Mouse (Mus musculus) MEL-GATA-1-ER (cell line): ENCODE data around the gene Cs.
"Not testable (repeated sequence)": the region's sequence is repeated elsewhere in the genome, so short reads cannot be mapped to it uniquely, and the experiment has no call there.

ENCODE experiments used
- DNase-seq: peaks from one replicate; pipeline ENCODE4 v3.0.0-alpha.2; 2012; ENCODE audit warnings: low read depth; ENCODE audit errors: extremely low read depth

The Cs gene

DNA sequence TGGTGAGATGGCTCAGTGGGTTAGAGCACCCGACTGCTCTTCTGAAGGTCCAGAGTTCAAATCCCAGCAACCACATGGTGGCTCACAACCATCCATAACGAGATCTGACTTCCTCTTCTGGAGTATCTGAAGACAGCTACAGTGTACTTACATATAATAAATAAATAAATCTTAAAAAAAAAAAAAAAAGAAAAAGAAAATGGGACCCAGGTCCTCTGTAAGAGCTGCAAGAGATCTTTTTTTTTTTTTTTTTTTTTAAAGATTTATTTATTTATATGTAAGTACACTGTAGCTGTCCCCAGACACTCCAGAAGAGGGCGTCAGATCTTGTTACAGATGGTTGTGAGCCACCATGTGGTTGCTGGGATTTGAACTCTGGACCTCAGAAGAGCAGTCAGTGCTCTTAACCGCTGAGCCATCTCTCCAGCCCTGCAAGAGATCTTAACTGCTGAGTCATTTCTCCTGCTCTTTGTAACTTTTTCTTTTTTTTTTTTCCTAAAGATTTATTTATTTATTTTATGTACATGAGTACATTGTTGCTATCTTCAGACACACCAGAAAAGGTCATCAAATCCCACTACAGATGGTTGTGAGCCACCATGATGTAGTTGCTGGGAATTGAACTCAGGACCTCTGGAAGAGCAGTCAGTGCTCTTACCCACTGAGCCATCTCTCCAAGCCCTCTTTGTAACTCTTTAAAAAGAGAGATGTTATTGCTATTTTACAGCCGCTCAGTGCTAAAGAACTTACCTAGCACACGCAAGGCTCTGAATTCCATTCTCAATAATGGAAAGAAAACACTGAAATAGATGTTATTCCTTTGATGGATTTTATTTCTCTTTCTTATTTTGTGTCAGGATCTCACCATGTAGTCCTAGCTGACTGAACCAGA is 4.9 kb upstream of the Cs start:
- not testable (repeated sequence) for DNase-seq

DNA sequence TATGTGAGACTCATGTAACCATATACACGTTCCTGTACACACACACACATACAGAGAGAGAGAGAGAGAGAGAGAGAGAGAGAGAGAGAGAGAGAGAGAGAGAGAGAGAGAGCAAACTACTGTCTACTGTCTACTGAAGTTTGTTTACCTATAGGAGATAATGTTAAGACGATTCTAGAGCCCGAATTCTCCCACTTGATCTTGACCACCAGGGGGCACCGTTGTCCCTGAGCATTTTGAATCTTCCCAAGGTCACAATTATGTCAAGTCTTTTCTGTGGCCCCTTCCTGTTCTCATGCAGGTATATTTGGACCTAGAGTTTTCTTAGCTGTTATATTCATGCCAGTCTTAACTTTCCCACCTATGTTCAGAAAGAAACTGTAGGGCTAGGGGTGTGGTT is 2.0 kb upstream of the Cs start:
- DNase-seq, result peak; percentile 77

DNA sequence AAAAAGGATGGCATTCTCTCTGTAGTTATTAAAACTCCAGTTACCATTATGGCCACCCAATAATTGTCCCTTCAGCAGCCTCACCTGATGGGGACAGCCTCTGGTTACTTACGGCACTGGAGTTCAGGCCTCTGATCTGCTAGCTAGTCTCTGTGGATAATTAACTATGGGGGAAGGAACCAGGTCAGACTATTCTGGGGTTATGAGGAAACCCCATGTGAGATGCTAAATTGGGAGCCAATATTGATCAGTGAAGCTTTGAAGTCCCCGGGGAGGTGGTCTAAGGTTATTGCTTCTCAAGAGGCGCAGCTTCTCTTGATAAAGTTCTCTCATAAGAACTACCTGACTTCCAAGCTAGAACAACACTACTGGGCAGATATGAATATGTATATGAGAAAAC is 1.3 kb upstream of the Cs start:
- no peak for DNase-seq

DNA sequence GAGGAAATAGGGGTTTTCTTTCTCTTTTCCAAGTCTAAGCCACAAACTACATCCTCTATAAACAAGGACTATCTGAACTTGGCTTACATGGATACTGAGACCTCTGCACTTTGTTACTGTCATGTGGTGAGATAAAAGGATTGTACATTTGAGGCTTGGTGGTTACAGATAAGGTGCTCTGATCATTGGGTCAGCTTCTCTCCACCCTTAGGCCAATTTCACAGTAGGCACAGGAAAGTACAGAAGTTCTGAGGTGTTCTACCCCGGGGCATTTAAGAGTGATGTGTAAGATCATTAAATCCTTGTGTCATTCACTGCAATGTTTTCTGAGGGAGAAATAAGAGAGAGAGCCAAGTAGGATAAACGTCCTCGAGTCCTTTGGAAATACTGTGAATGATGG is 937 bp upstream of the Cs start:
- peak; percentile 37 for DNase-seq

DNA sequence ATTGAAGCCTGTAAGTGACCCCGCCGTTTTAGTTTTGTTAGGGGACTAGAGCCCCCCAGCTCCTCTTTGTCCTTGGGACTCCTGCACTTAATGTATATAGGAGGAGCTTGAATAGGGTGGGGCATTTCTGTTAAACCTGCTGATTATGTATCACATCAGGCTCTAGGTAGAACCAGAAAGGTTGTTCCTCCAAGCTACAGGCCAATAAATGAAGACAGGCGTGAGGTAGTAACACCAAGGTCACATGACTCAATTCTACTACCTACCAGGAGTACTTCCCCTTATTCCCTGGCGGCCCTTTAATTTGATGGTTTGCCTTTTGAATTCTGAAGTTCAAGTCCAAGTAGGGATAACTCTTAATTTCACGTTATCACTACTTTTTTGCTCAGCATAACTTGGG is 881 bp downstream of the Cs start:
- DNase-seq, result peak; percentile 81

DNA sequence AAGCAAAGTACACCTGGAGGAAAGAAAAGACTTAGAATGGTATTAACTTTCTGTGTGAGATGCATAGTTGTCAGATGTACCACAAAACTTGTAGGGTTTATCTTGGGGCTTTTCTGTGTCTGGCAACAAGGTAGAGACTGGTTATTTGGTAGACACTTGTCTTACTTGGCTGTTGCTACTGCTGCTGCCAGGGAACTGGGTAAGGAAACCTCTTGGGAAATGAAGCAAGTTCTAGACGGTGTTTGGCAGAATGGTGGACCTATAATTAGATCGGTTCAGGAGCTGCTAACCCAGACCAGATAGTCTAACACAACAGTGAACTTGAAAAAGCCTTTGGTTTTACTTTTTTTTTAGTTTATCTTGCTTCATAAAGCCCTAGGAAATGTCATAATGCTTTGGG is 1.4 kb downstream of the Cs start:
- no peak for DNase-seq

DNA sequence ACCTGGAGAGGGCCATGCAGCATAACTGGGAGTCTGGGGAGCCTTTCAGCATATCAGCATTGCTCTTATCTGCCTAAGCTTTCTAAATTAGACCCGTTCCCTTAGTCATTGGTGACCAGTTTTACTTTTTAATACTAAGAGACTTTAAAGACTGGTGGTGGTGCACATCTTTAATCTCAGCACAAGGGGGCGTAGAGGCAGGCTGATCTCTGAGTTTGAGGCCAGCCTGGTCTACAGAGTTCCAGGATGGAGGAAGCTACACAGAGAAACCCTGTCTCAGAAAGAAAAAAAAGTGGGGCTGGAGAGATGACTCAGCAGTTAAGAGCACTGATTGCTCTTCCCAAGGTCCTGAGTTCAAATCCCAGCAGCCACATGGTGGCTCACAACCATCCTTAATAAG is 2.7 kb downstream of the Cs start:
- peak; percentile 41 for DNase-seq

DNA sequence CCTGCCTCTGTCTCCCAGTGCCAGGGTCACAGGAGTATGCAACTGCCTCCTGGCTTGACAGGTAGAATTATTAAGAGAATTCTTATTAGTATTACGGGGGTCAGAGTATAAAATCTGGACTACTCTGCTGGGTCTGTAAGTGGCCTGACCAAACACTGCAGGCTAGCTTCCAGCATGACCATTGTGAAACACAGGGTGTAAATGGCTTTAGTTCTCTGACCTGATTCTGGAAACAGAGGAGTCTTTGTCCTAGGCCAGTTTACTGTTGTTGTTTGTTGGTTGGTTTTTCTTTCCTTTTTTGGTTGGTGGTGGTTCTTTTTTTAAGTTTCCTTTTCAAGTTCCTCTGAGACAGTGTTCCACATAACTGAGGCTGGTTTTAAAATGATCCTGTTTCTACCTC is 5.9 kb downstream of the Cs start:
- no peak for DNase-seq

DNA sequence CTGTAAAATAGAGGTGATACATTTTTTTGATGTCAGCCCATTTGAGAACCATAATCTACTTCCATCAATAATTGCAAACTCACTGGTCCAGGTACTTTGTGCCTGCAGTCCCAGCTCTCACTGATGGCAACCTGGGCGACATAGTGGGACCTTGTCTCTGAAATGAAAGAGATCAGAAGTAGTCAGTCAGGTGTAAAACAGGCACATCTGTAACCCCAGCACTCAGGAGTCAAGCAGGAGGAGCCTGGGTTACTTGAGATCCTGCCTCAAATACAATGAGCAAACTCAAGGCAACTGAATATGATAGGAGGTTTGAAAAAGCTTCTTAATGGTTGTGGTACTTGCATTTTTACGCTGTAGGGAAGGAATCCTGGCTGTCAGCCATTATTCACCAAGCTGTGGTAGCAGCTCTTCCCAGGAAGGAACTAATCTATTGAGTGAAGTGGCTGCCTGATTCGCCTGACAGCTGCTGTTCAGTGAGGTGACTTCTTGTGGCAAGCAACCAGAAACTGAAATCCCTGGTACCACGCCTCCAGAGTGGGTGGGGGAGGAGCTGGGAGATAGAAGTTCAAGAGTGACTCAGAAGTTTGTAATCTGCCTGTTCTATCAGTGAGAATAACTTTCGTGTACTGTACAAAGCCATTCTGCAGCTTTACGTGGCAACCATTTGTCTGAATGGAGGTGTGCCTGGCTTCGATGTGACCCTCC is 7.2 kb downstream of the Cs start:
- DNase-seq, result peak; percentile 93

DNA sequence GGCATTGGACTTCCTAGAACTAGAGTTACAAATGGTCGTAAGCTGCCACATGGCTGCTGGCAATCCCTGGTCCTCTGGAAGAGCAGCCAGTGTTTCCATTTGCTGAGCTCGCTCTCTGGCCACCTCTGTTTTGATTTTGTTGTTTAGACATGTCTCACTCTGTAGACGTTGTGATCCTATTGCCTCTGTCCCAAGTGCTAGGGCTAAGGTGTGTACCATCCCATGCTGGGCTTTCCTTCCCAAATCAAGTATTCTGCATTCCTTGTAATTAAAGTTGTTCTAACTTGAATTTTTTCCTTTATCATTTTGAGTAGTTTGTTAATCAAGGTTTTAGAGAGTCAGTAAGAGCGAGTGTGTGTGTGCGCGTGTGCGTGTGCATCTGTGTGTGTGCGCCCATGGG is 10.0 kb downstream of the Cs start:
- DNase-seq, result no peak

DNA sequence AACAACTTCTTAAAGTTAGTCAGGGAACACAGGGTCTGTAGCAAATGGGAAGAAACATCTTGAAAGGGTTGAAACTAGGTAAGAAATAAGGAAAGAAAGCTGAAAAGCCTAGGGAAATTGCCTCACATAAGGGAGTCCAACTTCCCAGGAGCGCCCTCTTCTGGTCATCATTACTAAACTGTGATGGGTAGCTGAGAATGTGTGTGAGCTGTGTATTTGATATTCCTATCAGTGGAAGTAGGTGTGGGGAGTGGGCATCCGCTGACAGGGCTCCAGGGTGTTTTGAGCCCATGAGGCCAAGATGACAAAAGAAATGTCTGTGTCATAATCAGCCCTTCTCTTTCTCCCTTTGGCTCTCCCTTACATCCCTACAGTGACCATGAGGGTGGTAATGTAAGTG is 21.3 kb downstream of the Cs start:
- no peak for DNase-seq

DNA sequence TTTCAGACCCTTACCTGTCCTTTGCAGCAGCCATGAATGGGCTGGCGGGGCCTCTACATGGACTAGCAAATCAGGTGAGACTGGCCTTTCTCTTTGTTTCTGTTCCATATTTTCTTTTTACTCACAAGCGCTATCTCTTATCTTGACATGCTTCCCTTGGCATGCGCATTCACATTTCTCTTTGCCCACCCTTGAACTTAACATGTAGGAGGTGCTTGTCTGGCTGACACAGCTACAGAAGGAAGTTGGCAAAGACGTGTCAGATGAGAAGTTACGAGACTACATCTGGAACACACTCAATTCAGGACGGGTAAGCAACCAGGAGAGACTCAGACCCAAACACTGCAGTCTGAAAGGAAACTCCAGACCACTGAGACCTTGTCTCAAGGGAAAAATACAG is 21.7 kb downstream of the Cs start:
- no peak for DNase-seq

DNA sequence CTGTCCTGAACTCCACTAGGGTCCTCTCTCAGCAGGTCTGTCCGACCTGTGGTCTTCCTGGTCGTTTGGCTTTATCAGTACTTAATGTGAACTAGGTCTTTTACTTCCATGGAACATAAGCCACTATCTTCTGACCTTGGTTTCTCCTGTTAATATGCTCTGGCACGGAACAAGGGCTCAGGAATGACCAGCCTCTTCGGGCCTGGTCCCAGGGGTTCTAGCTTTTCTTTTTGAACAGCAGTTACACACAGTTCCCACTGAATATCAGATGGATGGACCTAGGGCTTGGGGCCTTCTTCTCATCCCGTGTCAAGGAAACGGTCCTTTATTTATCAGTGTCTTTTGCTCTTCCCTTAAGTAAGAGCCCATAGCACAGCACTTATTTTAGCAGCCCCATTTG is 24.3 kb downstream of the Cs start:
- DNase-seq, result no peak

DNA sequence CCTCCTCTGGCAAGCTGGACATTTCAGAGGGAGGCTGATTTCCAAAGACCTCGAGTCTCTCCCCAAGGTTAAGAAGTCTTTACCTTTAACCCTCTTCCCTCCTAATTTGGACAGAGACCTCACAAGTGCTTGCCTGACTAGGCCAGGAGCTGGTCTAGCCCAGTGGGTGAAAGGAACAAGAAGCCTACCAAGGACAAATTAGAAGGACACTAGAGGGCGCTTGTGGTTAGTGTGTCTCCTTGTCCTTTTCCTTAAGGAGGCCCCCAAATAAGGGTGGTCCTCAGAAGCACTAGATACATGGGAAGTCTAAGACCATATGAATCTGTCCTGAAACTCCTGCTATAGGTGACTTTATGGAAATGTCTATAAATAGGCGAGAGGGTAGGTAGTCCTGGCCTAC is 25.0 kb downstream of the Cs start:
- no peak for DNase-seq

DNA sequence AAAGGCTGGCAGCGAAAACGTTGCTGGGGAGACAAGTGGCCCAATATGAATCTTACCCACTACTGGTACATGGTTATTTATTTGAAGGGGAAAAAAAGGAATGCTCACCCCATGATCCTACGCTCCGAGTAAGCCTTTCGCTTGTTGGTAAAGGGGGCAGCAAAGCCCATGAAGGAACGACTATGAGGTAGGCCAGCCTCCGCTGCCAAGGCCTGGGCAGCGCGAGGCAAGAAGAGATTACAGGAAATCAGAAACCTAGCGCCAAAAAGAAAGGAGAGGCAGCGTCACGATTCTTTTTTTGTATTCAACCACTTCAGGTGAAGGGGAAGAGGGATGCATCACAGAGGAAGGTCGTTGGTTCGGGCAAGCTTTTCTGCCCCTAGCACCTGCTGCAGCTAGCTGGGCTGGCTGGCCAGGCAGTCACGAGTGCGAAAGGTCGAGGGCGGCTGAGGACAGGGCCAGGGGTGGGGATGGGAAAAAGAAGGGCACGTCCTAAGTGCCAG is 30.4 kb downstream of the Cs start:
- DNase-seq, result no peak

DNA sequence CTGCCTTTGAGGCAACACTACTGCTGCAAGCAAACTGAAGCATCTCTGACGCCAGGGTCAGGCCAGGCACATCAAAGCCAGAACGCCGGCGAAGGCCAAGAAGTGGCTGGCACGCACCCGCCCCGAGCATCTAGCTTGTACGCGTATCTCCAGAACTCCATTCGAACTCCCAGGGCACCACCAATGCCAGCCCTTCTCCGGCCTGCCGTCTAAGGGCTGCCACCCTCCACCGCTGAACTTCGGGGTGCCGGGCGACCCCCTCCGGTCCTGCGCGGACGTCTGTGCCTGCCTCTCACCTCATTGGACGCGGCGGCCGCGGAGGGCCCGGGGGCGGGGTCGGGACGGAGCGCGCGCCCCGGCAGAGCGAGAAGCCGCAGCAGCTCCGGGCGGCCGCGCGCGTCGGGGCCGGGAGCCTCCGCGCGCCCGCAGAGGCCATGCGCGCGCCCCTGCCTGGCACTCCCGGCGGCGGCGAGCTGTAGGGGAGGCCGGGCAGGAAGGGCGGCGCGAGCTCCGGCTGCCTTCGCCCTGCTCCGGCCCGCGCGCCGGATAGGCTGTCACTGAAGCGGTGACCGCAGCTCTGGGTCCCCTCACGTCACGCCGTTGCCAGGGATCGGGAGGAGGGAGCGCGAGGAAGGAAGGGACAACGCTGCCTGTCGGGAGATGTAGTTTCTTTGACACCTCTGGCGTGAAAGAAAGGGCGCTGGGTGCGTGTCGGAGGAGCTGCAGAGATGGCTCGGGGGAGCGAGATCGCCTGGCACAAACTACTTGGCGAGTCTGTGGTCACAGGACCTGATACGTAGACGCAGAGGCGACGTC is 31.1 kb downstream of the Cs start, which contains the start of gene Coq10a:
Gene Coq10a, minus strand, starts transcription at position 596 of the 816 bp plus-strand sequence.
- DNase-seq, result peak; percentile 81

DNA sequence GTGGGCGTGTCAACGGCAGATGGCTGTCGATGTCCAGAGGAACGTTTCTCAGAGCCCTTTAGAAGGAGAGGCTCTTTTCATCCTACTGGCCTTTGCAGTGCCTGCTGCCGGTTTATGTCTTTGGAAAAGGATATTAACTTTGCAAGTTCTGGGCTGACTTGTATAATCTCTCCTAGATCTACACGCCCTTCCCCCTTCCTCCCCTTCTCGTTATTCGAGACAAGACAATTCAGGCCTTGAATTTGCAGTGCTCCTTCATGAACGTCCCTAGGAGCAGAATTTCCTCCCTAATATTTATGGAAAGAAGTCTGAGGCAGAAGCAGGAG is 31.6 kb downstream of the Cs start:
- no peak for DNase-seq

DNA sequence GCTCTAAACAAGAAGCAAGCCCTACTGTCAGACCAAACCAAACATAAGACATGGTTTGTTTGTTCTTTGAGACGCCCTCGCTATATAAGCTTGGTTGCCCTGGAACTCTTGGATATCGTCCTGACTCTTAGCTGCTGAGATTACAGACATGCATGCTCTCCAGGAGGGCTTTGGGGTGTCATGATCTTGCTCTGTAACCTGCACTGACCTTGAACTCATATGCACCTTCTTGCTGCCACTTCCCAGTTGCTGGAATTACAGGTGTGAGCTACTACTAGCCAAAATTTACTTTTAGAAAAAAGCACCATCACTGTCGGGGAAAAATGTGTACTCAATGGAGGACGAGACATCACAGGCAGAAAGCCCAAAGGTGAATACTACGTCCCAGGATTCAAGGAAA is 32.1 kb downstream of the Cs start:
- DNase-seq, result no peak

DNA sequence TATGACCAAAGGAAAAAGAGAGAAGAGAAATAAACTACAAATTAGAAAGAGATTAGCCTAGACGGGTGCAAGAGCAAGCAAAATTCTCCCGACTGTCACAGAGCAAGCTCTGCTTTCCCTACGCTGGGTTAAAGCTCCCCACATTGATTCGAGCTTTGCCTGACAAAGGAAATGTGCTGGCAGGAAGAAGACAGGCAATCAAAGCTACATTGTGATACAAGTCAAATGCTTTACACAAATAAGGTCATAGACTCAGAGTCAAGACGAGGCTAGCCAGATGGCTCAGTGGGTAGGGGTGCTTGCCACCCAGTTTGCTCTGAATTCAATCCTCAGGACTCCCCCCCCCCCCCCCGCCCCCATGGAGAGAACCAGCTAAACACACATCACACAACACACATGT is 32.5 kb downstream of the Cs start:
- DNase-seq, result no peak

DNA sequence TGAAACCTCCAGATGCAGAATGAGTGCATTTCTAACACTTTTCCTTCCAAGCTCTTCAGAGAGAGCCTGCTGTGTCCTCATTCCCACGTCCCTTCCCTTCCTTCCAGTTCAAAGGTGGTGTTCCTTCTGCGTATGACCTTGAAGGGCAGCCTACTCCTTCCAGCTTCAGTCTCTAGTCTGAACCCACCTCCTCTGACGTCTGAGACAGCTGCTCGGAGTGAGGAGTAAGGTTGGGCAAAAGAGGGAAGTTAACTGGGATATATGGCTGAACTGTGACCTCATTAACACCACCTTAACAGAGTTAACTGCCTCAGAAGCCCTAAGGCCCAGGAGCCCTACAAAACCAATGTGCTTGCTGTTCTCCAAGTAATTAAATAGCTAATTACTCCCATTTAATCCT is 33.1 kb downstream of the Cs start:
- no peak for DNase-seq

DNA sequence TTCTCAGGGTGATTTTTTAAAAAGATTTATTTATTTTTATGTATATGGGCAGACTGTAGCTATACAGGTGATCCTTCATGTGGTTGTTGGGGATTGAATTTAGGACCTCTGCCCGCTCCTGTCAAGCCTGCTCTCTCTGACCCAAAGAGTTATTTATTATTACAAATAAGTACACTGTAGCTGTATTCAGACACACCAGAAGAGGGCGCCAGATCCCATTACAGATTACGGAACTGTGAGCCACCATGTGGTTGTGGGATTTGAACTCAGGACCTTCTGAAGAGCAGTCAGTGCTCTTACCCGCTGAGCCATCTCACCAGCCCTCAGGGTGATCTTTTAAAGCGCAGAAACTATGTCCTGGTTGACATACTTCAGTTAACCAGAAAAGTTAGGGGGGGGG is 34.6 kb downstream of the Cs start:
- no peak for DNase-seq
